Mouse (Mus musculus) cerebellum, adult 2 months (tissue): ENCODE data around the gene Trim11. TPM values are rescaled to one million over a fixed set of nuclear protein-coding genes. Genes with fewer than 3 reads are reported as not detected.
A peak's percentile ranks its signal among the peaks of the same experiment; 100 is the strongest.
"Not testable (repeated sequence)": the region's sequence is repeated elsewhere in the genome, so short reads cannot be mapped to it uniquely, and the experiment has no call there.

Experiments
- DNase-seq, 2 experiments: peaks; one replicate each; pipeline ENCODE4 v3.0.0; 2021
- H3K27ac ChIP-seq: fragments of 200-500 bp; 2 replicates; pipeline ENCODE4 v1.5.1; 2012; ENCODE audit warnings: low read length, control low read depth, inconsistent platforms; ENCODE audit not compliant: insufficient read depth
- H3K27me3 ChIP-seq: fragments of 200-500 bp; 2 replicates; pipeline ENCODE4 v1.6.1; 2012; ENCODE audit warnings: inconsistent platforms, mild to moderate bottlenecking, low read length, moderate library complexity; ENCODE audit not compliant: control insufficient read depth, insufficient read depth
- H3K4me1 ChIP-seq: fragments of 200-500 bp; 2 replicates; pipeline ENCODE4 v1.6.1; 2011; ENCODE audit warnings: low read length; ENCODE audit not compliant: control insufficient read depth, insufficient read depth
- H3K4me3 ChIP-seq: fragments of 200-500 bp; replicated peaks from 2 replicates; pipeline ENCODE3; 2011; ENCODE audit warnings: mild to moderate bottlenecking, low read depth, low read length, control low read depth; ENCODE audit not compliant: insufficient read depth
- CTCF ChIP-seq: fragments of 200-500 bp; IDR thresholded peaks from 2 replicates; pipeline ENCODE4 v1.5.1; 2011; ENCODE audit warnings: low read depth, mild to moderate bottlenecking, control low read depth, low read length, moderate library complexity, borderline replicate concordance; ENCODE audit not compliant: insufficient read depth
- POLR2A ChIP-seq: fragments of 200-500 bp; IDR thresholded peaks from 2 replicates; pipeline ENCODE4 v1.6.1; 2011; ENCODE audit warnings: low read length, control low read depth, borderline replicate concordance; ENCODE audit not compliant: insufficient read depth
- WGBS: fragments of 180-500 bp; shearing (Covaris S2); methylation state at CpG from one replicate; pipeline ENCODE4 v1.1.7; 2018; 5-methylcytosine and 5-hydroxymethylcytosine counted together
- polyA plus RNA-seq: library from polyadenylated mRNA; depleted of rRNA; stranded (reverse); fragments of >200 nt; gene quantifications from 2 replicates; pipeline ENCODE4 v1.2.3, GENCODE M21; 2012

Trim11 gene
- polyA plus RNA-seq, 1 experiment, result 25.3 TPM

DNA sequence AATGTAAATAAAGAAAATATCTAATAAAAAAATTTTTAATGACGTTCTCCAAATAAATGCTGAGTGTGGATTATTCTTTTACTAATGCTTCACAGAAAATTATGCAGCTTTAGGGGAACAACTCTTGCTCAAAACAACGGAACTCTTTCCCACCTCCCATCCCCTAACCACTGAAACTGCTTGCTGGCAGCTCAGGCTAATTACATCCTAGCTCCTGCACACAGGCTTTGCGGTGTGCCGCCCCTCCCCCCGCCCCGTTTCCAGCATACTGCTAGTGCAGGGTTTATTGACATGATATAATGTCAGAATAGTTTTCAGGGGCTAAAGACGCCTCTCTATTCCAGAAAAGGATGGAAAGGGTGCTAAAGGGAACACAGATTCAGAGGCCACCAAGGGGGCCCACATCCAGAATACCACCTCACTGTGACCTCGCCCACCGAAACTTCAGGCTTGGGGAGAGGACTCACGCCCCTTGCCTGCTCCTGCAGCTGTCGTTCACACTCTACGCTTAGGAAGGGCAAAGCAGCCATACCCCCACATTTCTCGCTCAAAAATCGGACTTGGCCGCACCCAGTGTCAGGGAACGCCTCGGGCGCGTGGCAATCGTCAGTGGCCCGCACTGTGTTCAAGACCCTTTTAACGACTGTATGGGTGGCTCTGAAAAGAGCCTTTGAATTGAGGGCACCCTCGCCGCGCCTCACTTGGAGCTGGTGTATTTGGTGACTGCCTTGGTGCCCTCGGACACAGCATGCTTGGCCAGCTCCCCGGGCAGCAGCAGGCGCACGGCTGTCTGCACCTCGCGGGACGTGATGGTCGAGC lies 24.3 kb upstream of the Trim11 start:
- WGBS, result under 1% methylated on average over 33 of the region's 33 CpGs
- peak in 1 of 2 experiments; percentile 45 for DNase-seq
- H3K27me3 ChIP-seq, result no peaks in the 10 kb centered on the region

DNA sequence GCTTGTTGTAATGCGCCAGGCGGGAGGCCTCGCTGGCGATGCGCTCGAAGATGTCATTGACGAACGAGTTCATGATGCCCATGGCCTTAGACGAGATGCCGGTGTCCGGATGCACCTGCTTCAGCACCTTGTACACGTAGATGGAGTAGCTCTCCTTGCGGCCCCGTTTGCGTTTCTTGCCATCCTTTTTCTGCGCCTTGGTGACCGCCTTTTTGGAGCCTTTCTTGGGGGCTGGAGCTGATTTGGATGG lies 23.8 kb upstream of the Trim11 start:
- H3K27me3 ChIP-seq, DNase-seq: not testable (repeated sequence)
- H3K4me3 ChIP-seq, result peak overlapping the region; percentile 72
- H3K27ac ChIP-seq, result peak overlapping the region; percentile 99
- peaks cover 12% of the 10 kb centered on the region; the same call in 1 of the 2 replicates for H3K4me1 ChIP-seq
- 0% methylated on average over 17 of the region's 17 CpGs for WGBS

More for the DNA sequence above, 24.3 kb upstream of the Trim11 start:
- Histone ChIP-seq H3K27ac (peak overlapping the region; percentile 99), H3K4me1 (peaks cover 12% of the 10 kb centered on the region; the same call in 1 of the 2 replicates), H3K4me3 (peak overlapping the region; percentile 76)
- TF ChIP-seq CTCF, result no peak
- no peak for TF ChIP-seq POLR2A

- peak; percentile 53; the same call in 1 of the 2 replicates for TF ChIP-seq CTCF
- TF ChIP-seq POLR2A, result peak; percentile 93; the same call in 1 of the 2 replicates
- no peaks in the 10 kb centered on the region for H3K27me3 ChIP-seq
- peak within 1 kb of the TSS; percentile 99 for H3K27ac ChIP-seq
- WGBS, result under 1% methylated on average over 49 of the region's 49 CpGs
- peaks cover 12% of the 10 kb centered on the region; the same call in 1 of the 2 replicates for H3K4me1 ChIP-seq
- peak; percentile 90 to 98 for DNase-seq
- H3K4me3 ChIP-seq, result peak within 1 kb of the TSS; percentile 92
Observed at GRCm38 (mm10) chr11:58954420-58955142, 23.3 kb upstream of the Trim11 start, which contains the start of the genes Hist3h2a and Trim17. Gene Hist3h2a (plus strand): TSS chr11:58954685. Gene Trim17 (plus strand): TSS chr11:58954685.

GRCm38 (mm10) chr11:58955143-58955867 lies 22.6 kb upstream of the Trim11 start:
- Histone ChIP-seq H3K4me3 (peak overlapping the region; percentile 92), H3K4me1 (peaks cover 12% of the 10 kb centered on the region; the same call in 1 of the 2 replicates), H3K27me3 (no peaks in the 10 kb centered on the region), H3K27ac (peak overlapping the region; percentile 77)
- TF ChIP-seq POLR2A (no peak), CTCF (no peak)
- WGBS, result under 1% methylated on average over 20 of the region's 20 CpGs
- peak in 1 of 2 experiments; percentile 30 for DNase-seq

- H3K27ac ChIP-seq, result peak overlapping the region; percentile 42; the same call in 1 of the 2 replicates
- TF ChIP-seq CTCF (no peak), POLR2A (no peak)
- H3K27me3 ChIP-seq, result no peaks in the 10 kb centered on the region
- H3K4me1 ChIP-seq, result peaks cover 12% of the 10 kb centered on the region; the same call in 1 of the 2 replicates
- peak overlapping the region; percentile 92 for H3K4me3 ChIP-seq
- no peak for DNase-seq
- WGBS, result 6% methylated on average over 8 of the region's 8 CpGs
Observed at GRCm38 (mm10) chr11:58955868-58956257, 22.0 kb upstream of the Trim11 start.

GRCm38 (mm10) chr11:58957226-58957914 lies 20.5 kb upstream of the Trim11 start:
- no peaks in the 10 kb centered on the region for H3K27me3 ChIP-seq
- peak overlapping the region; percentile 92 for H3K4me3 ChIP-seq
- peak; percentile 47 to 53 for DNase-seq
- peak overlapping the region; percentile 85 for H3K27ac ChIP-seq
- peaks cover 9% of the 10 kb centered on the region; the same call in 1 of the 2 replicates for H3K4me1 ChIP-seq
- 4% methylated on average over 5 of the region's 5 CpGs for WGBS
- TF ChIP-seq POLR2A, result no peak
- TF ChIP-seq CTCF, result no peak

DNA sequence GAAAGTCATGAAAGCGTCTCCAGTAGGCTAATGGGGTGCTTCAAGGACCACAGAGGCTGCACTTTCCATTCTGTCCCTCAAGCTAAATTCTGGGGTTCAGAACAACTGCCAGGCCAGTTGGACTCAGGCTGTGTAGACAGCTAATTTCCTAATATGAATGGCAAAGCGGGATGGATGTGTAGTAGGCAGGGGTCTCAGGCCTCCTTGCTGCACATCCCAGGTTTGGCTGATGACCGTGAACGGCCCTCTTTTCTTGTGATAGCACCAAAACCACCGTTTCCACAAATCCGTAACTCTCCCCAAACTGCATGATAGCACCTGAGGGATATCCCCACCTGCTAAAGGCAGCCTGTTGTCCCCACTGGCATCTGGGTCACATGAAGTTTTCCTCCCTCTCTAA lies 19.4 kb upstream of the Trim11 start:
- 76% methylated on average over 6 of the region's 6 CpGs for WGBS

More for the DNA sequence above, 19.4 kb upstream of the Trim11 start:
- DNase-seq, result no peak
- peaks cover 9% of the 10 kb centered on the region; the same call in 1 of the 2 replicates for H3K4me1 ChIP-seq
- TF ChIP-seq POLR2A (no peak), CTCF (no peak)
- no peak overlapping the region for H3K27ac ChIP-seq
- no peaks in the 10 kb centered on the region for H3K27me3 ChIP-seq
- peak overlapping the region; percentile 92 for H3K4me3 ChIP-seq
